Mouse (Mus musculus) midbrain, embryonic 13.5 days (tissue): ENCODE results near the gene Phf19. TPM values are rescaled to one million over a fixed set of nuclear protein-coding genes. Genes with fewer than 3 reads are reported as not detected.

ENCODE experiments used
- ATAC-seq: fragments of 200-750 bp; cut with Nextera tagmentation; 2 replicates; pipeline ENCODE4 v1.8.0; 2017; ENCODE audit warnings: mild to moderate bottlenecking, moderate TSS enrichment, moderate library complexity
- H3K27ac ChIP-seq: fragments of 300-500 bp; sonication (generic); 2 replicates; pipeline ENCODE4 v1.5.1; 2015; ENCODE audit warnings: inconsistent platforms, mild to moderate bottlenecking, moderate library complexity
- H3K27me3 ChIP-seq: fragments of 300-500 bp; sonication (generic); 2 replicates; pipeline ENCODE4 v1.6.1; 2015; ENCODE audit warnings: mild to moderate bottlenecking, inconsistent platforms
- H3K36me3 ChIP-seq: fragments of 300-500 bp; sonication (generic); 2 replicates; pipeline ENCODE4 v1.6.1; 2015; ENCODE audit warnings: mild to moderate bottlenecking, inconsistent platforms
- H3K4me1 ChIP-seq: fragments of 300-500 bp; sonication (generic); replicated peaks from 2 replicates; pipeline ENCODE4 v1.6.1; 2015; ENCODE audit warnings: inconsistent platforms
- H3K4me2 ChIP-seq: fragments of 300-500 bp; sonication (generic); replicated peaks from 2 replicates; pipeline ENCODE4 v1.6.1; 2015; ENCODE audit warnings: moderate library complexity, mild to moderate bottlenecking, inconsistent platforms
- H3K4me3 ChIP-seq: fragments of 300-500 bp; sonication (generic); replicated peaks from 2 replicates; pipeline ENCODE4 v1.5.1; 2015; ENCODE audit warnings: mild to moderate bottlenecking, inconsistent platforms
- H3K9ac ChIP-seq: fragments of 300-500 bp; sonication (generic); replicated peaks from 2 replicates; pipeline ENCODE4 v1.6.1; 2015; ENCODE audit warnings: mild to moderate bottlenecking, inconsistent platforms
- H3K9me3 ChIP-seq: fragments of 300-500 bp; sonication (generic); 2 replicates; pipeline ENCODE4 v1.6.1; 2016; ENCODE audit warnings: mild to moderate bottlenecking, inconsistent platforms
- WGBS: fragments of 180-500 bp; shearing (Covaris S2); methylation state at CpG from one replicate; pipeline ENCODE4 v1.1.7; 2015; 5-methylcytosine and 5-hydroxymethylcytosine counted together
- polyA plus RNA-seq: library from polyadenylated mRNA; unstranded; fragments of >200 nt; fragmentation: Nextera tagmentation; extraction: Ambion mirVana; gene quantifications from 2 replicates; pipeline ENCODE4 v1.2.1, GENCODE M21; 2015

The Phf19 gene
- polyA plus RNA-seq, 1 experiment from 2014 or later = 2.2 TPM

GRCm38 (mm10) chr2:34953547-34954116 is 39.8 kb upstream of the Phf19 start:
- Histone ChIP-seq H3K4me1 (no peaks in the 10 kb centered on the region), H3K4me2 (no peak overlapping the region), H3K4me3 (no peak overlapping the region), H3K9ac (no peak overlapping the region), H3K36me3 (no peaks in the 10 kb centered on the region), H3K9me3 (no peaks in the 10 kb centered on the region; the same call in 1 of the 2 replicates), H3K27me3 (no peaks in the 10 kb centered on the region), H3K27ac (no peak overlapping the region)
- ATAC-seq = no peak
- 81% methylated on average over 2 of the region's 2 CpGs for WGBS

GRCm38 (mm10) chr2:34953018-34953417 is 39.2 kb upstream of the Phf19 start:
- H3K9me3 ChIP-seq = no peaks in the 10 kb centered on the region; the same call in 1 of the 2 replicates
- no peak overlapping the region for H3K27ac ChIP-seq
- no peaks in the 10 kb centered on the region for H3K36me3 ChIP-seq
- H3K9ac ChIP-seq = no peak overlapping the region
- H3K4me1 ChIP-seq = no peaks in the 10 kb centered on the region
- no peak for ATAC-seq
- WGBS = 75% methylated on average over 4 of the region's 4 CpGs
- H3K4me3 ChIP-seq = no peak overlapping the region
- H3K27me3 ChIP-seq = no peaks in the 10 kb centered on the region
- no peak overlapping the region for H3K4me2 ChIP-seq

GRCm38 (mm10) chr2:34951469-34951868 is 37.6 kb upstream of the Phf19 start:
- no peaks in the 10 kb centered on the region for H3K4me1 ChIP-seq
- H3K9me3 ChIP-seq = no peaks in the 10 kb centered on the region; the same call in 1 of the 2 replicates
- no peak overlapping the region for H3K9ac ChIP-seq
- H3K27ac ChIP-seq = no peak overlapping the region
- ATAC-seq = no peak
- H3K36me3 ChIP-seq = no peaks in the 10 kb centered on the region
- no peaks in the 10 kb centered on the region for H3K27me3 ChIP-seq
- no peak overlapping the region for H3K4me2 ChIP-seq
- no peak overlapping the region for H3K4me3 ChIP-seq

GRCm38 (mm10) chr2:34948622-34949021 is 34.8 kb upstream of the Phf19 start:
- WGBS = 35% methylated on average over 2 of the region's 2 CpGs
- Histone ChIP-seq H3K9ac (no peak overlapping the region), H3K4me1 (no peaks in the 10 kb centered on the region), H3K4me3 (no peak overlapping the region), H3K9me3 (no peaks in the 10 kb centered on the region; the same call in 1 of the 2 replicates), H3K4me2 (no peak overlapping the region), H3K36me3 (no peaks in the 10 kb centered on the region), H3K27ac (no peak overlapping the region), H3K27me3 (no peaks in the 10 kb centered on the region)
- ATAC-seq = no peak

GRCm38 (mm10) chr2:34946046-34946445 is 32.2 kb upstream of the Phf19 start:
- no peaks in the 10 kb centered on the region for H3K4me1 ChIP-seq
- no peak overlapping the region for H3K4me3 ChIP-seq
- no peak overlapping the region for H3K27ac ChIP-seq
- no peak overlapping the region for H3K4me2 ChIP-seq
- no peaks in the 10 kb centered on the region; the same call in 1 of the 2 replicates for H3K9me3 ChIP-seq
- H3K27me3 ChIP-seq = peaks cover 2% of the 10 kb centered on the region; the same call in 1 of the 2 replicates
- H3K9ac ChIP-seq = no peak overlapping the region
- 60% methylated on average over 4 of the region's 4 CpGs for WGBS
- no peak for ATAC-seq
- H3K36me3 ChIP-seq = no peaks in the 10 kb centered on the region

GRCm38 (mm10) chr2:34945580-34945979 is 31.8 kb upstream of the Phf19 start:
- Histone ChIP-seq H3K4me3 (no peak overlapping the region), H3K9ac (no peak overlapping the region), H3K27me3 (peaks cover 2% of the 10 kb centered on the region; the same call in 1 of the 2 replicates), H3K9me3 (no peaks in the 10 kb centered on the region; the same call in 1 of the 2 replicates), H3K27ac (no peak overlapping the region), H3K4me1 (no peaks in the 10 kb centered on the region), H3K36me3 (no peaks in the 10 kb centered on the region), H3K4me2 (no peak overlapping the region)
- 82% methylated on average over 4 of the region's 4 CpGs for WGBS
- no peak for ATAC-seq

GRCm38 (mm10) chr2:34944761-34945160 is 30.9 kb upstream of the Phf19 start:
- H3K27ac ChIP-seq = no peak overlapping the region
- H3K4me1 ChIP-seq = no peaks in the 10 kb centered on the region
- no peaks in the 10 kb centered on the region for H3K9me3 ChIP-seq
- no peak for ATAC-seq
- H3K9ac ChIP-seq = no peak overlapping the region
- H3K4me3 ChIP-seq = no peak overlapping the region
- H3K4me2 ChIP-seq = no peak overlapping the region
- peaks cover 2% of the 10 kb centered on the region; the same call in 1 of the 2 replicates for H3K27me3 ChIP-seq
- H3K36me3 ChIP-seq = no peaks in the 10 kb centered on the region
- WGBS = 28% methylated on average over 8 of the region's 8 CpGs

- Histone ChIP-seq H3K4me2 (no peak overlapping the region), H3K4me1 (no peaks in the 10 kb centered on the region), H3K27me3 (peaks cover 2% of the 10 kb centered on the region; the same call in 1 of the 2 replicates), H3K36me3 (no peaks in the 10 kb centered on the region), H3K4me3 (no peak overlapping the region), H3K9ac (no peak overlapping the region), H3K27ac (no peak overlapping the region), H3K9me3 (no peaks in the 10 kb centered on the region)
- WGBS = 80% methylated on average over 13 of the region's 13 CpGs
- no peak for ATAC-seq
Measured at GRCm38 (mm10) chr2:34943556-34944120, 29.8 kb upstream of the Phf19 start.

GRCm38 (mm10) chr2:34941061-34941675 is 27.3 kb upstream of the Phf19 start:
- peaks cover 2% of the 10 kb centered on the region; the same call in 1 of the 2 replicates for H3K27me3 ChIP-seq
- H3K9me3 ChIP-seq = no peaks in the 10 kb centered on the region
- H3K4me1 ChIP-seq = no peaks in the 10 kb centered on the region
- H3K27ac ChIP-seq = no peak overlapping the region
- 79% methylated on average over 11 of the region's 11 CpGs for WGBS
- H3K9ac ChIP-seq = no peak overlapping the region
- no peak for ATAC-seq
- H3K4me3 ChIP-seq = no peak overlapping the region
- H3K4me2 ChIP-seq = no peak overlapping the region
- H3K36me3 ChIP-seq = no peaks in the 10 kb centered on the region

GRCm38 (mm10) chr2:34940246-34940645 is 26.4 kb upstream of the Phf19 start:
- H3K27me3 ChIP-seq = peaks cover 2% of the 10 kb centered on the region; the same call in 1 of the 2 replicates
- no peaks in the 10 kb centered on the region for H3K9me3 ChIP-seq
- ATAC-seq = no peak
- no peak overlapping the region for H3K4me3 ChIP-seq
- no peak overlapping the region for H3K27ac ChIP-seq
- no peaks in the 10 kb centered on the region for H3K36me3 ChIP-seq
- WGBS = 79% methylated on average over 5 of the region's 5 CpGs
- H3K4me2 ChIP-seq = no peak overlapping the region
- H3K9ac ChIP-seq = no peak overlapping the region
- no peaks in the 10 kb centered on the region for H3K4me1 ChIP-seq

- no peak overlapping the region for H3K4me3 ChIP-seq
- 80% methylated on average over 8 of the region's 8 CpGs for WGBS
- no peak overlapping the region for H3K4me2 ChIP-seq
- H3K36me3 ChIP-seq = no peaks in the 10 kb centered on the region
- no peak overlapping the region for H3K27ac ChIP-seq
- ATAC-seq = no peak
- H3K9ac ChIP-seq = no peak overlapping the region
- no peaks in the 10 kb centered on the region for H3K4me1 ChIP-seq
- H3K9me3 ChIP-seq = no peaks in the 10 kb centered on the region
- peaks cover 2% of the 10 kb centered on the region; the same call in 1 of the 2 replicates for H3K27me3 ChIP-seq
Measured at GRCm38 (mm10) chr2:34938269-34939208, 24.7 kb upstream of the Phf19 start.

- WGBS = 46% methylated on average over 5 of the region's 5 CpGs
- ATAC-seq = no peak
- H3K4me3 ChIP-seq = no peak overlapping the region
Measured at GRCm38 (mm10) chr2:34937460-34937859, 23.6 kb upstream of the Phf19 start.

More at GRCm38 (mm10) chr2:34937460-34937859, 23.6 kb upstream of the Phf19 start:
- Histone ChIP-seq H3K4me1 (no peaks in the 10 kb centered on the region), H3K9me3 (no peaks in the 10 kb centered on the region), H3K9ac (no peak overlapping the region), H3K27ac (no peak overlapping the region), H3K27me3 (peaks cover 2% of the 10 kb centered on the region; the same call in 1 of the 2 replicates), H3K36me3 (no peaks in the 10 kb centered on the region), H3K4me2 (no peak overlapping the region)
